Mouse (Mus musculus) brain, embryonic 18.5 days (tissue): ENCODE data around the gene Lrmda.

Experiments
- DNase-seq: peaks from one replicate; pipeline ENCODE4 v3.0.0-alpha.2; 2012; ENCODE audit warnings: low read depth, low spot score

Gene Lrmda

GRCm38 (mm10) chr14:23052833-23053592, 1033.5 kb downstream of the Lrmda start:
- peak; percentile 4 for DNase-seq

DNA sequence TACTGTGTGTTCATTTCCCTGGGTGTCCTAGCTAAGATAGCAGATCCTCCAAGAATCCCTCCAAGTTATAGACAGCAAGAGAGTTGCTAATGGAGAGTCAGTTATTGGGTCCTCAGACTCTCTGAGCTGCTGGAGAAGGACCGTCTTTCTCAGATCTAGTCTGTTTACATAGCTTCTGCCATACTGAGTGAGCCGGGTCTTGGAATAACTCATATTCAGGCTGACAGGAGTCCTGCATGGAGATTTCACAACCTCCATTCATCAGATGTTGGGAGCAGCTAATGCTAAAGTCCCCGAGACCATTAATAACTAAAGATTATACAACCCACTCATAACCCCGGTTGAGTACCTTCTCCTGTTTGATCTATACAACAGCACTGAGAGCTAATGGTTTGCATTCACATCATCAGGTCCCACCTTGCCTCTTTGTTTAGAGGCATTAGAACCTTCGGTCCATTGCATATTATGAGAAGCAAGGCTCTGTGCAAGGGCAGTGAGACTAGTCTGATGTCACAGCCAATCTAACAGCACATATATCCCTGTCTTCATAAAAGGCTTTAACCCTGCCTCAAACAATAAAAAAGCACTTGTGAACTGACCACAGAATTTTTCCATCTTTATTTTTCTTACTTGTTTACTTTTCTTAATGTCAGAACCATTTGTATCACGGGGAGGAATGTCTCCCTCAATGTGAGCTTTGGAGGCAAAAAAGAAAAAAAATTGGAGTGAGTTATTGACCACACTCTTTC, 1037.9 kb downstream of the Lrmda start:
- DNase-seq: no peak

GRCm38 (mm10) chr14:23057987-23058386, 1038.5 kb downstream of the Lrmda start:
- no peak for DNase-seq

DNA sequence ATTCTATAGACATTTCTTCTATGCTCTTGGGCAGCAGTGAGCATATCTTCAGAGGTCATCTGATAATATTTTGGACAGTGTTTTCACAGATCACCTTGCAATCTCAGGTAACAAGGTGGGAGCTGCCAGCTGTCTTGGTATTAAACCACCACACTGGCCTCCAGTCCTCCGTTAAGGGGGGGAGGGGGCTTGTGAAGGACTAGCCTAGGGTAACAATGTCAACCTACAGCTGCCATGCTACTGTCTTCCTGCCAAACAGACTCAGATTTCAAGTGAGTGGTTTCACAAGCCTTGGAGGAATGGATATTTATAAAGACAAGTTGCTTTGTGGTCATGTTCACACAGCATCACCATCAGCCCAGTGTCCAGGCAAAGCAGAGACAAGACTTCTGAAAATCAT, 1059.2 kb downstream of the Lrmda start:
- DNase-seq: no peak

- DNase-seq: no peak
These were observed 1064.8 kb downstream of the Lrmda start for GRCm38 (mm10) chr14:23084241-23084773.

GRCm38 (mm10) chr14:23084797-23085196, 1065.3 kb downstream of the Lrmda start:
- no peak for DNase-seq

DNA sequence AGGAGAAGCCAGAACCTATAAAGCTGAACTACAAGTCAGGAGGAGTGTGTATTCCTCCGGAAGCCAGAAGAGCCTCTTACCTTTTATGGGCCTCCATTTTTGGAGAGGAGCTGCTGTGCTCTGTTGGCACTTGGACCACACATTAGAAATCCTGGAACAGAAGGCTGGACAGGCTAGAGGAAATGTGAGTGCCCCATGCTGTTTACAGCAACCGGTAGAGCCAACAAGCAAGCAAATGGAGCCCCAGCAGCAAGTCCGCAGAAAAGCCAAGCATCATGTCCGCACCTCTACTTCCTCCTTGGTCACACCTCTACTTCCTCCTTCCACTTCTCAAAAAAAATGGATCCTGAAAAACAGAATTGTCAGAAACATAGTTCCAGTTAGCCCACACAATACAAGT, 1073.8 kb downstream of the Lrmda start:
- DNase-seq: no peak

GRCm38 (mm10) chr14:23094546-23095157, 1075.1 kb downstream of the Lrmda start:
- no peak for DNase-seq

DNA sequence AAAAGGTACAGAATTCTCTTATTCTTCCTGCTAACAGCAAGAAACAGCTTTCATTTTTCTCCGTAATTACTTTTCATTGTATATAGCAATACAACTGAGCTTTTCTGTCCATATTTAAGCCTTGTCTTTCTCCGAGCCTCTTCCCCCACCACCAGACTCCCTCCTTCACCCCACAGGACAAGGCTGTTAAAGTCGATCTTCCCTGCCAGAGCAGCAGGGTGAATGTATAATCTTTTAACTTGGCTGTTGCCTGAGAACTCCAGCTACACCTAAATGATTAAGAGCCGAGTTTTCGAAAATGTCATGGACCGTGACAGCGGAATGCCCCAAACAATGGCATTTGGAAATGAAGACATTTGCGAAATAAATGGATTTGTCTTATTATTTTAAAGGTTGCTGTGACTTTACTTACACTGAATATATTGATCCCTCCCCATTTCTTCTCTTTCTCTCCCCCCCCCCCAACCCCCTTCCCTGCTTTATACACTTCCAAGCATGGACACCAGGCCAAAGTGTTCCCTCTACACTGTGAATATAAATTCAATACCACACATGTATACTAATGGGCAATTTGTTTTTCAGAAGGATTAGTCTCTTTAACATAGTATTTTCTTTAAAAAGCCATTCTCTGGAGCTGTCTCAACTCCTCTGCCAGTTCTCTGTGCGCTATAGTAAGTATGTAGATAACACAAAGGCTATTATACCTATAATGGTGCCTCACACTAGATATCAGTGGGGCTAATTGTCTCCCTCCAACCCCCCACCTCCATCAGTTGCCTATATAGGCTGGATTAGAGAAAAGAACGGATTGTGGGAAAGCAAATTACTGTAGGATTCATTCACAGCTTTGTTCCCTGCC, 1075.9 kb downstream of the Lrmda start:
- no peak for DNase-seq

GRCm38 (mm10) chr14:23096017-23096336, 1076.5 kb downstream of the Lrmda start:
- no peak for DNase-seq

- DNase-seq: no peak
These were observed 1076.9 kb downstream of the Lrmda start for GRCm38 (mm10) chr14:23096405-23096804.
